Mouse (Mus musculus): Measurements from ENCODE around the gene AC161166.1.

GRCm38 (mm10) chr7:24538154-24538553, 25.9 kb upstream of the AC161166.1 start:
- TF ChIP-seq CTCF (IDR thresholded peaks at IDR 0.05; ENCODE audit: borderline replicate concordance, insufficient read depth, low read length) (no peak), POLR2A (IDR thresholded peaks at IDR 0.05; ENCODE audit: low read depth, low read length) (0 out of 2 replicates have a peak, but pooled peaks have one; percentile 7)

Data from embryonic fibroblast, embryonic 13.5 days (primary cell).